Mouse (Mus musculus): ENCODE results near the gene Dclk1. TPM values are rescaled to one million over a fixed set of nuclear protein-coding genes. Genes with fewer than 3 reads are reported as not detected.

Gene Dclk1
- polyA plus RNA-seq, 1 experiment from 2014 or later = 140 TPM

DNA sequence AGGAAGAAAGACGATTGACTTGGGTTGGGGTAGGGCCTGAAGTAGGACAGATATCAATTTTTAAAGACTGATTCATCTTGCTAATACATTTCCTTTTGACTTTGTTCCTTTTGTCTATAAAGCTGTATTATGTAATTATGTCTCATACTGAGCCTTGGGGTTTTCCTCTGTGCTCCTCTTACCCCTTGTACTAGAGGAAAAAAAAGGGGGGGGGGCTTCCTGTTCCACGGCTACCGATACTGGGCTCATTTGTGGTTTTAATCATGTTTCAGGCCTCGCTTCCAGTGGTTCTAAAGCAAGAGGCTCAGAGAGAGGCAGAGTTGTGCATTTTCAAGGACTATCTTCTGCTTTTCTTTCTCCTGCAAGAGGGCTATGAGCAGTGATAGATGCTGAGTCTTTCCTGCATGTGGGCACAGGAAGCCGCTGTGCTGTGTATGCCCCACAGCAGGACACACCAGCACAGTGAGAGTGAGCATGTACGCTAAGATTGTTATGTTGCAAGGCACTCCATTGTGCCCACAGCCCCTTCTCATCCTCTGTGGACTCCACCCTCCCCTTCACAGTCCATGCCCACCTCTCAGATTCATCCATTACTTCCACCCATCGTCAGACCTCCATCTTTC, 196.8 kb downstream of the Dclk1 start:
- H3K9me3 ChIP-seq (replicated peaks; ENCODE audit: control insufficient read depth, low read length) = no peaks in the 10 kb centered on the region
- no peak overlapping the region for H3K9ac ChIP-seq (ENCODE audit: low read length)
- H3K36me3 ChIP-seq (ENCODE audit: control insufficient read depth, insufficient read depth, low read length) = no peaks in the 10 kb centered on the region
- no peak overlapping the region for H3K4me2 ChIP-seq (ENCODE audit: low read length)
- no peak overlapping the region for H3K4me3 ChIP-seq (ENCODE audit: low read depth, low read length)
- ATAC-seq (no peak), DNase-seq (ENCODE audit: low spot score) (no peak)
- no peaks in the 10 kb centered on the region for H3K27me3 ChIP-seq (replicated peaks; ENCODE audit: control insufficient read depth, insufficient read depth, low read length)
- peaks cover 6% of the 10 kb centered on the region; the same call in 1 of the 2 replicates for H3K4me1 ChIP-seq (ENCODE audit: control insufficient read depth, insufficient read depth, low read length)
- 83% methylated on average over 7 of the region's 7 CpGs for WGBS
- H3K27ac ChIP-seq (ENCODE audit: low read depth, low read length) = 0 out of 2 replicates have a peak overlapping the region, but pooled peaks have one; percentile 11

- peaks cover 6% of the 10 kb centered on the region; the same call in 1 of the 2 replicates for H3K4me1 ChIP-seq (ENCODE audit: control insufficient read depth, insufficient read depth, low read length)
- peak; percentile 75; the same call in 1 of the 2 replicates for ATAC-seq
- no peaks in the 10 kb centered on the region for H3K9me3 ChIP-seq (replicated peaks; ENCODE audit: control insufficient read depth, low read length)
- peak overlapping the region; percentile 65 for H3K27ac ChIP-seq (ENCODE audit: low read depth, low read length)
- no peak overlapping the region for H3K9ac ChIP-seq (ENCODE audit: low read length)
- no peaks in the 10 kb centered on the region for H3K27me3 ChIP-seq (replicated peaks; ENCODE audit: control insufficient read depth, insufficient read depth, low read length)
- H3K4me2 ChIP-seq (ENCODE audit: low read length) = no peak overlapping the region
- no peak overlapping the region for H3K4me3 ChIP-seq (ENCODE audit: low read depth, low read length)
- H3K36me3 ChIP-seq (ENCODE audit: control insufficient read depth, insufficient read depth, low read length) = no peaks in the 10 kb centered on the region
- whole genome bisulfite sequencing = 61% methylated on average over 8 of the region's 8 CpGs
- peak; percentile 49 for DNase-seq (ENCODE audit: low spot score)
Measured at GRCm38 (mm10) chr3:55440342-55440741, 198.2 kb downstream of the Dclk1 start.

DNA sequence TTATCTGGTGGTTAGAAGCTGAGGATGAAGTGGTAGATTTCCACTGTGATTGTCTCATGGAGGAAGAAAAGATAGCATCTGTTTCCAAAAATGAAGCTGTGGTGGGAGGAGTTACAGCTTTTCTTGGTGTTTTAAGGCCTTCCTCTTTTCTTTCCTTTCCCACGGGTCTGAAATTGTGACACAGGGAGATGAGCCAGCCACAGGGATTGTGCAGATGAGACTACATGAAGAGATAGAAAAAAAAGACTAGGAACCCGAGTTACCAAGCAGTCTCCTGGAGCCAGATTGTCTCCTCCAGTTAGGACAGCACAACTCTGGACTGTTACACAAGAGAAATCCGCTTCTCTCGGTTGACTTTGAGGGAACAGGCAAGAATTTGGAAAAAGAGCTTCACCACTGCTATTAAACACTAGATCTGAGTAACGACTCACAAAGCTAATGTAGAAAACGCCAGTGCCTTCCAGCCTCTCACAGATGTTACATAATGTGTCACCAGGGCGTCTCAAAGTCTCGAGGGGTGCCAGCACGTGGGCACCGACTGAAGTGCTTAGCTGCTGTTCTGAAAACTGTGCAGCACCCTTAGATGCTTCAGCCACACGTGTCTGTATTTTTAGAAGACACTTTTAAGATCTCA, 200.0 kb downstream of the Dclk1 start:
- Histone ChIP-seq H3K27me3 (replicated peaks; ENCODE audit: control insufficient read depth, insufficient read depth, low read length) (no peaks in the 10 kb centered on the region), H3K4me1 (ENCODE audit: control insufficient read depth, insufficient read depth, low read length) (peaks cover 6% of the 10 kb centered on the region; the same call in 1 of the 2 replicates), H3K4me2 (ENCODE audit: low read length) (no peak overlapping the region), H3K9ac (ENCODE audit: low read length) (no peak overlapping the region), H3K4me3 (ENCODE audit: low read depth, low read length) (no peak overlapping the region), H3K36me3 (ENCODE audit: control insufficient read depth, insufficient read depth, low read length) (no peaks in the 10 kb centered on the region), H3K9me3 (replicated peaks; ENCODE audit: control insufficient read depth, low read length) (no peaks in the 10 kb centered on the region), H3K27ac (ENCODE audit: low read depth, low read length) (no peak overlapping the region)
- 87% methylated on average over 11 of the region's 11 CpGs for WGBS
- DNase-seq (ENCODE audit: low spot score) = no peak
- no peak for ATAC-seq

GRCm38 (mm10) chr3:55443271-55443670, 201.1 kb downstream of the Dclk1 start:
- 86% methylated on average over 8 of the region's 8 CpGs for WGBS
- H3K4me1 ChIP-seq (ENCODE audit: control insufficient read depth, insufficient read depth, low read length) = peaks cover 9% of the 10 kb centered on the region; the same call in 1 of the 2 replicates
- H3K36me3 ChIP-seq (ENCODE audit: control insufficient read depth, insufficient read depth, low read length) = no peaks in the 10 kb centered on the region
- no peak overlapping the region for H3K9ac ChIP-seq (ENCODE audit: low read length)
- no peak overlapping the region for H3K4me2 ChIP-seq (ENCODE audit: low read length)
- DNase-seq (ENCODE audit: low spot score) (no peak), ATAC-seq (no peak)
- no peak overlapping the region for H3K4me3 ChIP-seq (ENCODE audit: low read depth, low read length)
- H3K27me3 ChIP-seq (replicated peaks; ENCODE audit: control insufficient read depth, insufficient read depth, low read length) = no peaks in the 10 kb centered on the region
- H3K27ac ChIP-seq (ENCODE audit: low read depth, low read length) = no peak overlapping the region; the same call in 1 of the 2 replicates
- H3K9me3 ChIP-seq (replicated peaks; ENCODE audit: control insufficient read depth, low read length) = no peaks in the 10 kb centered on the region

GRCm38 (mm10) chr3:55443725-55444124, 201.6 kb downstream of the Dclk1 start:
- Histone ChIP-seq H3K4me1 (ENCODE audit: control insufficient read depth, insufficient read depth, low read length) (peaks cover 9% of the 10 kb centered on the region; the same call in 1 of the 2 replicates), H3K9ac (ENCODE audit: low read length) (no peak overlapping the region), H3K9me3 (replicated peaks; ENCODE audit: control insufficient read depth, low read length) (no peaks in the 10 kb centered on the region), H3K4me3 (ENCODE audit: low read depth, low read length) (no peak overlapping the region), H3K36me3 (ENCODE audit: control insufficient read depth, insufficient read depth, low read length) (no peaks in the 10 kb centered on the region), H3K27me3 (replicated peaks; ENCODE audit: control insufficient read depth, insufficient read depth, low read length) (no peaks in the 10 kb centered on the region), H3K4me2 (ENCODE audit: low read length) (no peak overlapping the region), H3K27ac (ENCODE audit: low read depth, low read length) (no peak overlapping the region; the same call in 1 of the 2 replicates)
- DNase-seq (ENCODE audit: low spot score) = no peak
- ATAC-seq = no peak
- 73% methylated on average over 2 of the region's 2 CpGs for WGBS

DNA sequence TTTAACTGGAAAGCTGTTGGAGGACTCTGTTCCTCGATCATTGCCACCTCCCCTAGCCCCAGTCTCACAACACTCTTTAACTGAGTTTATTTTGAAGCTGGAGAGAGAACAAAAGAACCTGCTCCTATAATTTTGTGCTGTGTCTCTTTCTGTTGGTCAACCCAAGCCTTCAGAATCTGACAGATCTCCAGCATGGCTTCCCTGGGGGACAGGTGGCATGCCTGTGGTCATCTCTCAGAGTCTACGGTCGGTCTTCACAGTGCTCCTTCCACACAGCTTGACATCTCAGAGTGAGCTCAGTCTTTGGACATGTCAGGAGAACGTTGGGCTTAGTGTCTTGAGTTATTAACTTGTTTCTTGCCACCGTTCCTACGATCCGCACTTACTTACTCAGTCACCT, 204.5 kb downstream of the Dclk1 start:
- no peak overlapping the region for H3K9ac ChIP-seq (ENCODE audit: low read length)
- H3K27me3 ChIP-seq (replicated peaks; ENCODE audit: control insufficient read depth, insufficient read depth, low read length) = no peaks in the 10 kb centered on the region
- no peak overlapping the region for H3K4me2 ChIP-seq (ENCODE audit: low read length)
- H3K4me1 ChIP-seq (ENCODE audit: control insufficient read depth, insufficient read depth, low read length) = peaks cover 3% of the 10 kb centered on the region; the same call in 1 of the 2 replicates
- peaks cover 5% of the 10 kb centered on the region; the same call in 1 of the 2 replicates for H3K36me3 ChIP-seq (ENCODE audit: control insufficient read depth, insufficient read depth, low read length)
- 0 out of 2 replicates have a peak, but pooled peaks cover 2% of the 10 kb centered on the region for H3K9me3 ChIP-seq (replicated peaks; ENCODE audit: control insufficient read depth, low read length)
- WGBS = 90% methylated on average over 7 of the region's 7 CpGs
- no peak overlapping the region for H3K27ac ChIP-seq (ENCODE audit: low read depth, low read length)
- H3K4me3 ChIP-seq (ENCODE audit: low read depth, low read length) = no peak overlapping the region
- DNase-seq (ENCODE audit: low spot score) (no peak), ATAC-seq (no peak)

- DNase-seq (ENCODE audit: low spot score) = peak; percentile 73
- Histone ChIP-seq H3K4me1 (ENCODE audit: control insufficient read depth, insufficient read depth, low read length) (peaks cover 3% of the 10 kb centered on the region; the same call in 1 of the 2 replicates), H3K27ac (ENCODE audit: low read depth, low read length) (peak overlapping the region; percentile 30; the same call in 1 of the 2 replicates), H3K27me3 (replicated peaks; ENCODE audit: control insufficient read depth, insufficient read depth, low read length) (no peaks in the 10 kb centered on the region), H3K9me3 (replicated peaks; ENCODE audit: control insufficient read depth, low read length) (0 out of 2 replicates have a peak, but pooled peaks cover 2% of the 10 kb centered on the region), H3K4me3 (ENCODE audit: low read depth, low read length) (no peak overlapping the region), H3K4me2 (ENCODE audit: low read length) (no peak overlapping the region), H3K36me3 (ENCODE audit: control insufficient read depth, insufficient read depth, low read length) (peaks cover 10% of the 10 kb centered on the region; the same call in 1 of the 2 replicates), H3K9ac (ENCODE audit: low read length) (no peak overlapping the region)
- peak; percentile 78; the same call in 1 of the 2 replicates for ATAC-seq
- WGBS = 67% methylated on average over 5 of the region's 5 CpGs
Measured at GRCm38 (mm10) chr3:55447486-55448460, 205.6 kb downstream of the Dclk1 start.

- 0 out of 2 replicates have a peak, but pooled peaks cover 2% of the 10 kb centered on the region for H3K9me3 ChIP-seq (replicated peaks; ENCODE audit: control insufficient read depth, low read length)
- ATAC-seq = no peak
- peaks cover 3% of the 10 kb centered on the region; the same call in 1 of the 2 replicates for H3K4me1 ChIP-seq (ENCODE audit: control insufficient read depth, insufficient read depth, low read length)
- no peak overlapping the region for H3K27ac ChIP-seq (ENCODE audit: low read depth, low read length)
- whole genome bisulfite sequencing = 97% methylated on average over 2 of the region's 2 CpGs
- H3K9ac ChIP-seq (ENCODE audit: low read length) = no peak overlapping the region
- no peak overlapping the region for H3K4me3 ChIP-seq (ENCODE audit: low read depth, low read length)
- no peak overlapping the region for H3K4me2 ChIP-seq (ENCODE audit: low read length)
- no peaks in the 10 kb centered on the region for H3K27me3 ChIP-seq (replicated peaks; ENCODE audit: control insufficient read depth, insufficient read depth, low read length)
- peaks cover 10% of the 10 kb centered on the region; the same call in 1 of the 2 replicates for H3K36me3 ChIP-seq (ENCODE audit: control insufficient read depth, insufficient read depth, low read length)
- no peak for DNase-seq (ENCODE audit: low spot score)
Measured at GRCm38 (mm10) chr3:55449148-55449547, 207.0 kb downstream of the Dclk1 start.

All from forebrain, embryonic 14.5 days (tissue).